Mouse (Mus musculus): ENCODE measurements around the gene Mcub. TPM values are rescaled to one million over a fixed set of nuclear protein-coding genes. Genes with fewer than 3 reads are reported as not detected.

Mcub gene
- not detected for total RNA-seq (2023)

GRCm38 (mm10) chr3:129969432-129970395 lies at the start of gene Mcub:
Gene Mcub (minus strand): TSS chr3:129970206.

GRCm38 (mm10) chr3:129901271-129901809 lies 68.7 kb downstream of the Mcub start, which contains the start of gene Casp6:
Gene Casp6 (plus strand): TSS chr3:129901425.

GRCm38 (mm10) chr3:129878405-129879021 lies 91.5 kb downstream of the Mcub start, which contains the start of gene Pla2g12a:
Gene Pla2g12a (plus strand): TSS chr3:129878606.

Other genes with a start within 250 kb of the Mcub start
- gene Egf, start 214.9 kb downstream of the Mcub start, total RNA-seq (2023), result 1 to 10 TPM; 2.3 to 6.2 TPM
- gene Lrit3, start 166.2 kb downstream of the Mcub start, total RNA-seq (2023), result not detected
- 1 to 10 TPM; 2.7 to 3.8 TPM for gene Rrh, start 147.6 kb downstream of the Mcub start, total RNA-seq (2023)
- 10 to 100 TPM; 61.0 to 72.0 TPM for gene Gar1, start 138.8 kb downstream of the Mcub start, total RNA-seq (2023)
- gene Cfi, start 134.3 kb downstream of the Mcub start, total RNA-seq (2023), result not detected
- 10 to 100 TPM; 12.2 to 13.2 TPM for gene Pla2g12a, start 91.6 kb downstream of the Mcub start, total RNA-seq (2023)
- gene Casp6, start 68.8 kb downstream of the Mcub start, total RNA-seq (2023), result 10 to 100 TPM; 23.1 to 29.0 TPM
- 100 to 1,000 TPM; 108 to 140 TPM for gene Sec24b, start 91.3 kb upstream of the Mcub start, total RNA-seq (2023)
- gene Col25a1, start 161.3 kb upstream of the Mcub start, total RNA-seq (2023), result not detected